Mouse (Mus musculus) frontal cortex, postnatal 10 days (tissue): ENCODE results near the gene Zdhhc18.

Source experiments
- DNase-seq, 2 experiments: peaks; one replicate each; pipeline ENCODE4 v3.0.0; 2022; ENCODE audit warnings: low spot score in 2 of 2, mixed read lengths in 1 of 2

Gene Zdhhc18

DNA sequence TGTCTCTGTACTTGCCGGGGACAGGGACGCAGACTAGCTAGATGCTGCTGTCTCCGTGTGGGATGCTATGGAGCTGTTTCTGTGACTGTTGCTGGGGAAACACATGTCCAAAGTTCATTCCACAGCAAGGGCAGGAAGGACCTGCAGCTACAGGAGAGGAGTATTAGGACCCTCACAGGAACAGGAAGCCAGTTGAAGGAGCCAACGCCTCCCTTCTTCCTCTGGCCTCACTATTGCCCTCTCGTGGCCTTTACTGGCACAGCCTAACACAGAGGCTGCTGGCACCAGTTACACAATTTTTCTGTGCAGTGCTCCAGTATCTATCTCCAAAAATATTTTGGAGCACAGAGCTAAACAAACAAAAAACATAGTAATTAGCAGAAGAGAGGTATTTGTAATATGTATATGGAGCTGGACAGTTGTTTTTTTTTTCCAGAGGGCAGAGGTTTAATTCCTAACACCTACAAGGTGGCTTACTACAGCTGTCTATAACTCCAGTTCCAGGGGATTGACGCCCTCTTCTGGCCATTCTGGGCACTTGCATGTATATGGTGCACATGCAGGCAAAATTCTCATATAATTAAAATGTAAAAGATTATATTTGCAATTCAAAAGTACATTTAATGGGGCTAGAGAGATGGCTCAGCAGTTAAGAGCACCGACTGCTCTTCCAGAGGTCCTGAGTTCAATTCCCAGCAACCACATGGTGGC, at the start of gene Zdhhc18:
Zdhhc18 (minus strand) TSS at position 166 of the 711 bp plus-strand sequence.
- peak in 1 of 2 experiments; percentile 63 for DNase-seq

DNA sequence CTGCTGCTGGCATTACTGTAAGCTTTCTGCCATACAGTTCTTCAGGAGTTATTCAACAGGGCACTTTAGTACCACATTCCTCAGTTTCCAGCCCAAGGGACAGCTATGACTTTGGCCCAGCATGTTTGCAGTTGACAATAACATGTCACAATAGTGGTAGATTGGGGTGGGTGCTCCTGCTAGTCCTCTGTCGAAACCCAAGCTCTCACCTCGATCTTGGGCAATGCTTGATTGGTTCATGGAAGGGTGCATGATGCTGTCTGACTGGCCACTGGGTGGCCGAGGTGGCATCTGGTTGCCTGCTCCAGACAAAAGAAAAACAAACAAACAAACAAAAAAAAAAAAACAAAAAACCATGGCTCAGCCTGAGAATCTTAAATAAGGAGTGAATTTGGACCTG, 45.4 kb upstream of the Zdhhc18 start:
- no peak for DNase-seq

- no peak for DNase-seq
Observed at GRCm38 (mm10) chr4:133690252-133690651, 40.3 kb upstream of the Zdhhc18 start.

- DNase-seq = no peak
Observed at GRCm38 (mm10) chr4:133688417-133689067, 38.6 kb upstream of the Zdhhc18 start.

DNA sequence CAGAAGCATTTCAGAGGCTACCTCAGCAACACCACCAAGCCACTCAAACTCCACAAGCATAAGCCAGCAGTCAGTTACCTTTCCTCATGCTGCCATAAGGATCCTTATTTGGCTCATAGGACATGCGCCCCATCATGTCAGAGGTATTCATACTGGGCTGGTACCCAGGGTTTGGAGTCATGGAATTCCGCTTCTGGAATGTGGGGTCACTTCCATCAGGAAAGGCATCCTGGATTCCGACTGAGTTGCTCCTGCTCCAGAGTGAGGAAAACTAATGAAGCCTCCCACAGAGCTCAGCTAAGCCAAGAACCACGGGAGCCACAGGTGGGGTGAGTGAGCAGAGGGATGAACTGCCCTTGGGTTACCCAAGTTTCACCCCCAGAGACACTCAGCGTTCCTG, 37.2 kb upstream of the Zdhhc18 start:
- DNase-seq = no peak

DNA sequence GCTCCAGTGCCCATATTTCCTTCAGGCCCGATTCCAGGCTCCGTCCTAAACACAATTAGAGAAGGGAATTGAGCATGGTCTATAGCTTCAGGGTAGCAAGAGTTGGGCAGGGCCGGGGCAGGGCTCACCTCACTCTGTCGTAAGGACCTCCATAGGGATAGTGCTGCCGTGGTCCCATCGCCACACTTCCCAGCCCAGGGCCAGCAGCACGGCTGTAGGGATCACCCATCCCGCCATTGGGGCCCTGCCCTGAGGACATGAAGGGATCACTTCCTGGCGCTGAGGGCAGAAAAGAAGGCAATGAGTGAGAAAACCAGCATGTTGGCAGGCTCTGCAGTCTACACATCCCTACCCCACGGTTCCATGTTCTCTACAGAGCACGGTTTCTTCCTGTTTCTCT, 36.6 kb upstream of the Zdhhc18 start:
- no peak for DNase-seq

DNA sequence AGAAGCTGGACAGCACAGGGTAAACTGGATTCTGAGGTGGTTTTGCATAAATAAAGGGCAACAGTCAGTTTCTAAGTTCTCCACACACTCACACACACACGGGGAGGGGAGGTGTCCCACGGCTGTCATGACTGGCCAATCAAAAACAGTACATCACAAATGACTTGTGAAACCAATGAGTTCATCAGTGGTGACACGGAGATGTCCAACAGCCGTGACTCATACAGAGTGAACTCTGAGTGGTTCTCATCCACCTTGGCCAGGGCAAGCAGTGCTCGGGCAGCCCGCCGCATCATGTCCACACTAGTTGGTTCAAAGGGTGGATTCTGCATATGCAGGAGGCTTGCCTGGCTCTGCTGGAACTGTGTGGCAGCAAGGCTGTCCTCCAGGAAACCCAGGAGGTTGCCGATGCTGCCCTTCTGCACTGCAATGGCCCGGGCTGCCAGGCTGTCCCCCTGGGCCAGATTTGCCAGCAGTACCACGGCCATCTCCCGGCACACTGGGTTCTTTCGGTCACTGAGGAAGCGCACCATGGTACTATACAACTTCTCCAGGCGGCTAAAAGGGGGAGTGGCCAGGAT, 30.3 kb upstream of the Zdhhc18 start:
- DNase-seq = no peak

DNA sequence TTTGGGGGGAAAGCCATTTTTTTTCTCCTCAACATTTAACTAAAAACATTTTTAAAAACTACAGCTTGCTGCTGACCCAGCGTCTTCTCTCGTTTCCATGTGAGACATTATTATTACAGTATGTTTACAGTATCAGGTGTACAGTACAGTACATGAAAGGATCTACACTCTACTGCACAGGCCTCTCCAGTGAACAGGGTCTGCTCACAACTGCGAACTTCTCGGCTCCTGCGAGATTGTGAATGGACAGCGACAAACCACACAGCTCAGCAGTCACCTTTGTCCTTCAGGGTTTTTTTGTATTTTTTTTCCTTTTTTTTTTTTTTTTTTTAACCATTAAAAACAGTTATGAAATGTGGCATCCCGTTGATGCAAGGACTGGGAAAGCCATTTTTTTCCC, 29.7 kb upstream of the Zdhhc18 start:
- no peak for DNase-seq

DNA sequence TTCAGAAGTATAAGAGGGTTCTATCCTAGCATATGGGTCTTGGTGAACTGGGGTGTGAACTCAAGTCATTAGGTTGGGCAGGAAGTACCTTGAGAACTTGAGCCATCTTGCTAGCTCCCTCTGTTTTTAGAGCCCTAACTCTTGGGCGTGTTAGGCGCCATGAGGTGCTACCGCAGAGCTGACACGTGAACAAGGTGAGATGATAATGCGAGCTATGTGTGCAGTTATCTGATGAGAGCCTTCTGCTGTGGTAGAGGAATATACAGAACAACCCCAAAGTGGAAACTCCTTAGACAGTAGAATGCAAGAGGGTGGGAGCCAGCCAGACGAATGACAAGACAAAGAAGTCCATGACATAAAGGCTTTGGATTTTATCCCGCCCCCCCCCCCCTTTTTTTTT, 27.3 kb upstream of the Zdhhc18 start:
- no peak for DNase-seq

- DNase-seq = no peak
Observed at GRCm38 (mm10) chr4:133676189-133676588, 26.2 kb upstream of the Zdhhc18 start.

- DNase-seq = peak; percentile 52 to 60
Observed at GRCm38 (mm10) chr4:133675594-133676016, 25.7 kb upstream of the Zdhhc18 start.

- DNase-seq = no peak
Observed at GRCm38 (mm10) chr4:133674331-133674695, 24.4 kb upstream of the Zdhhc18 start.

DNA sequence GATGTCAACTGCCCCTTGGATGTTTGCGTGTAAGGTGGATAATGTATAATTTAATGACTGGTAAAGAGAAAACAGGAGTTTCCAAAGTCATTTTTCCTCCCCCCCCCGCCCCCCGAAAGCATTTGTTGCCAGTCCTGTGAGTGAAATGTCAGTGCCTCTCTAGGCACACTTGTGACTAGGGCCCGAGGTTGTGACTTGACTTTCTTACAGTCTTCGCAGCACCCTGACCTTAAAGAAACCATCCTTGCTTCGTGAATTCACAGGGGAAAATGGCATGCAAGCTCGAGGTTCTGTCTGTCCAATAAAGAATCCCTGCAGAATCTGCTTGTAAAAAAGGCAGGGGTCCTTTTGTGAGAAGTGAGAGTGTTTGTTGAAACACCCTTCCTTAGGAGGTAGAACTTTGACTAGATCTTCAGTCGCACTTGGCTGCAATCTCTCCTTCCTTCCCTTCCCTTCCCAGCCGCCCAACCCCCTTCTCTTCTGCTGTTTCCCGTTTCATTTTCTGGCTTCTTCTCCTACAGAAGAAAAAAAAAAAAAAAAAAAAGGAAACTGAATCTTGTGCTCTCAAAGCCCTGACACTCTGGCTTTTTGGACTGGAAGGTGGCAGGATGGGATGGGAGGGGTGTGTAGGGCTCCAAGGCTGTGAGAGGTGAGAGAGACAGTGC, 23.8 kb upstream of the Zdhhc18 start:
- DNase-seq = peak in 1 of 2 experiments; percentile 51

DNA sequence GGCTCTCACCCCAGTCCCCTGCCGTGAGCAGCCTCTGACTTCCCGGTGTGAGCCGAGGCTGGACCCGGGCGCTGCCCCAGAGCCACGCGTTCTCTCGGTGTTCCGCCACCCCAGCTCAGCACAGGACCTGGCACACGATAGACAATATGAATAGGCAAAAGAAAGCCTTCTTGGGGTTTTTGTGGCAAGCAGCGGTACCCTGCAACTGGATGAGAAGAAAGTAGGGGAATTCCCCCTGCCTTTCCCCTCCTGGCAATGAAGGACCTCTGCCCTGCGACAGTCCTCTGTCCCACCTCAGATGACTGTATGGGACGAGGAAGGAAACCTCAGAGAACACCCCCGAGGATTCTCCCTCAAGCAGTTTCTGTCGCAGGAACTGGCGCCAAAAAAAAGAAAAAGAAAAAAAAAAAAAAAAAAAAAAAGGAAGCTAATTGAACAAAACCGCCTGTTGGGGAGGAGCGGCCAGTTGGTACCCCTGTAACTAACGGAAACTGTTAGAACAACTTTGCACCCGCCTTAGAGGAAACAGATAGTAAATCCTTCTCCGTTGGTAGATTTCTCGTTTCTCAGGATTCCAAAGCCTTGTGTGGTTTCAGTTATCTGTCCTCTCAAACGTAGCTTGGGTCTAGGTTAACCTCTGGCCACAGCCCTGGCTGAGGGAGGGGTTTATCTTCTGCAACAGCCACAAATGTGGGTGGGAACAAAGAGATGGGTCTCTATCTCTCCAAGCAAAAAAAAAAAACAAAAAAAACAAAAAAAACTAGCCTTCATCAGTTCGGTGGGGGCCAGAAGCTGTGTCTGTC, 23.1 kb upstream of the Zdhhc18 start:
- DNase-seq = no peak

DNA sequence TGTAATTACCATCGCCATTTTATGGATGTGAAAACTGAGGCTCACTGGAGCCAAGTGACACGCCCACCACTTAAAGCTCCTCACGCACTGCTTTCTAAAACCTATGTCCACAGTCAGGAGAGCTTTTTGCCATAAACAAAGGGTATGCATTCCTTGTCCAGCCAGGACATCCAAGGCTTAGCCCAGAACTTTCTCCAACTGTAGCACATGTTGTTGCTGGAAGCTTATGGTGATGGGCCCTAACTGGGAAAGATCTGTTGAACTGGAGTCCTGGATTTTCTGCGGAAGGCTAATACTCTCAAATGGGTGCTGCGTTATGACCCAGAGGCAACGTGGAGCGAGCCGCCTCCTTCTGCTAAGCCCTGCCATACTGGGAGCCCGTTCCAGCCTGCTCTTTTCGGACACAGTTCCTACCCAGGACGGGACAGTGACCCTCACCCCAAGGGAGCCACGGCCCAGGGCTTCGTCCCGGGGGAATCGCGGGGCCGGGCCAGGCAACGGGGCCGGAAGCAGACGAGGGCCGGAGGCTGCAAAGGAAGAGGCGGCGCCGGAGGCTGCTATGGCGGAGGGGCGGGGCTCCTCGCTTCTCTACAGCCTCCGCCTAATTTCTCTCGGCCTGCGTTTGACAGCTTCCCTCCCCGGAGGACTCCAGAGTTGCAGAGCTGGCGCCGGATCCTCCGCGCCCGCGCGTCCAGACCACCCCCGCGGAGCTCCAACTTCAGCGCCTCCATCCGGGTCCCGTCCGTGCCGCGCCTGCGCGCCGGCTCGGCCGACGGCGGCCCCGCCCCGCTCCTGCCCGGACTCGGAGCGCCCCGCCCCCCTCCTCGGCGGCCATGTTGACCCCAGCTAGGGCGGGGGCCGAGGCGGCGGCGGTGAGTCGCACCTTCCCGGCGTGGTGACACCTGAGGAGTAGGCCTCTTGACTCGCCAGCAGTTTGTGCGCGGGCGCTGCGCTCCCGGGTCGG, 22.2 kb upstream of the Zdhhc18 start, which contains the start of gene Pigv:
Pigv (minus strand) TSS at position 767 of the 964 bp plus-strand sequence.
- peak; percentile 86 to 92 for DNase-seq

DNA sequence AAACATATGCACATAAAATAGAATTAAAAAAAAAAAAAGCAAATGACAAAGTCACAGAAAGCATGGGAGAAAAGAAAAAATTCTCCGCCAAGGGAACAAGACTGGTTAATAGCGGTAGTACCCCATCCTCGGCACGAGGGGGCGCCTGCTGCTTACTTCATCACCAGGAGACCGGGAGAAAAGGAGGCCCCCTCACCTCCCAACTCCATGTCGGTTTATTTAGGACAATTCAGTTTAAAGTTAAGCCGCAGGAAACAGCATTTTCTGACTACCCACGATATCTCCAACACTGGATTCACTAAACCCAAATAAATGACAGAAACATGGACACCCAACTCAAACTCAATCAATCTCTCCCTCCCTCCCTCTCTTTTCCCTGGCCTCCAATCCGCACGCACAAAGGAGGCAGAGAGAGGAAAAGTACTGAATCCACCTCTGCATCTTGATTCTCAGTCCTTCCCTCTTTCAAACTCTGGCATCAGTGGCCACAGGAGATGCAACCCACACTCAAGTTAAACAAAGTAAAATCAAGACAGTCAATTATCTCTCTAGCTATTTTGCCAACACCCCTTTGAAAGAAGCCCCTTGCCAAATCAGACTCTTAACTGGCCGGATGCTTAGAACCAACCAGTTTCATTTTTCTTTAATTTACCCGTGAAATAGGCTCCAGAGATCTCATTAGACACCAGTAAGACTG, 21.4 kb upstream of the Zdhhc18 start:
- DNase-seq = peak; percentile 73 to 85

DNA sequence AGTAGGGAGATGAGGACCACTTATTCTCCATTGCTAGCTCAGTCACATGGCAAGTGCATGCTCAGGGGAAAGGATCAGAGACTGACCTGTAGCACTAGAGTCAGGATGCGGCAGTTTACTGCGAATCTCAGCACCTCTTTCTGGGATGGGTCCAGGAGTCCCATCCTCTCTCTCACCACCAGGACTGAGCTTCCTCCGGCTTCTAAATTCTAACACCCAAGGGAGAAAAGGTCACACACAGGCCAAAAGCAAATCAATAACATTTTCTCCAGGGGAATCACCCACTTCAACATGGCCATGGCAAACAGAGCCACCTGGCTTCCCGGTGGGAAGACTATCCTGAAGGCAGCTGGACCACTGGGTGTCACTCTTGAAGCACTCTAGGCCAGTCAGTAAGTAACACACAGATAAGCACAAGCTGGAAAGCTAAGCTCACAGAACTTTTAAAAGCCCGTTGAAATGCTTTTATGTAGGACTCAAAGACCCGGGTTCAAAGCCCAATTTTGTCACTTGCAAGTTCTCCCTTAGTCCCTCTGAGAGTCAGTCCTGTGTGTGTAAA, 19.8 kb upstream of the Zdhhc18 start:
- DNase-seq = no peak

- no peak for DNase-seq
Observed at GRCm38 (mm10) chr4:133668537-133668936, 18.6 kb upstream of the Zdhhc18 start.

GRCm38 (mm10) chr4:133666199-133666598, 16.2 kb upstream of the Zdhhc18 start:
- no peak for DNase-seq
